Mouse (Mus musculus) testis, adult 2 months (tissue): ENCODE data around the gene Reep6.

Experiments used
- CTCF ChIP-seq: fragments of 200-500 bp; IDR thresholded peaks from 2 replicates; pipeline ENCODE4 v1.5.1; 2012; ENCODE audit warnings: low read depth, mild to moderate bottlenecking, inconsistent platforms, low read length, moderate library complexity; ENCODE audit not compliant: control insufficient read depth, insufficient read depth, insufficient replicate concordance
- POLR2A ChIP-seq: fragments of 200-500 bp; IDR thresholded peaks from 2 replicates; pipeline ENCODE4 v1.6.1; 2012; ENCODE audit warnings: low read depth, mild to moderate bottlenecking, inconsistent platforms, low read length, moderate library complexity; ENCODE audit not compliant: control insufficient read depth

DNA sequence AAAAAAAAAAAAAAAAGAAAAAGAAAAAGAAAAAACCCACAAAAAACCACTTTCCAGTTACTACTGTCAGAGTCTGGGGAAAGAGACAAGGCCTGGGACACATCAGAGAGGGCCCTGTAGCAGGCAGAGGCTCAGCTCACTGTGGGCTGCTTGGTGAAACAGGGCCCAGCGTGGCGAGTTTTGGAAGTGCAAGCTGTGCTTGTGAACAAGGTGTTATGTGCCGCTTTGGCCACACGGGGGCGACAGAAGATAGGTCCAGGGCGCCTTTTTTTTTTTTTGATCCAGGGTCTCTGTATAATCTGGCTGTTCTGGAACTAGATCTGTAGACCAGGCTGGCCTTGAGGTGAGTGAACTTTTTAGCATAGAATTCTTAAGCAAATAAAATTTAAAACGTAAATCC lies 46.4 kb downstream of the Reep6 start:
- peak; percentile 93 for TF ChIP-seq CTCF
- no peak for TF ChIP-seq POLR2A
